Mouse (Mus musculus) left cerebral cortex, postnatal 10 days (tissue): ENCODE measurements around the gene Cavin2. TPM values are rescaled to one million over a fixed set of nuclear protein-coding genes. Genes with fewer than 3 reads are reported as not detected.

ENCODE experiments used
- DNase-seq, 2 experiments: peaks; one replicate each; pipeline ENCODE4 v3.0.0; 2021 to 2022; ENCODE audit warnings: low spot score in 2 of 2, mixed read lengths in 1 of 2; ENCODE audit errors: extremely low spot score in 1 of 2
- intact Hi-C: fragments of 180-260 bp; cut with DNase I; formaldehyde crosslinking; loops from one replicate; pipeline ENCODE4 v1.15.1; 2025
- total RNA-seq, 2 experiments: library from RNA; stranded (reverse); gene quantifications; 2 replicates each; pipeline ENCODE4 v1.2.3; 2021

The Cavin2 gene
- total RNA-seq, 2 experiments from 2014 or later = 5.8 to 7.8 TPM

- intact Hi-C loops = no loop called here
- no peak for DNase-seq
Observed at GRCm38 (mm10) chr1:51292348-51292747, 3.4 kb downstream of the Cavin2 start.

GRCm38 (mm10) chr1:51300295-51300930 is 11.5 kb downstream of the Cavin2 start:
- intact Hi-C loops = no loop called here
- no peak for DNase-seq

- no peak for DNase-seq
- intact Hi-C loops = no loop called here
Observed at GRCm38 (mm10) chr1:51307056-51307455, 18.1 kb downstream of the Cavin2 start.

- intact Hi-C loops = no loop called here
- DNase-seq = no peak
Observed at GRCm38 (mm10) chr1:51315476-51315875, 26.6 kb downstream of the Cavin2 start.

GRCm38 (mm10) chr1:51323506-51323905 is 34.6 kb downstream of the Cavin2 start:
- intact Hi-C loops = no loop called here
- DNase-seq = no peak

GRCm38 (mm10) chr1:51328541-51328940 is 39.6 kb downstream of the Cavin2 start:
- intact Hi-C loops = no loop called here
- DNase-seq = no peak

GRCm38 (mm10) chr1:51332986-51333385 is 44.1 kb downstream of the Cavin2 start:
- intact Hi-C loops = loop anchor here (10.0 kb wide), 1 partner anchor 408 kb away; no protein-coding TSS in a partner anchor
- DNase-seq = no peak

GRCm38 (mm10) chr1:51333557-51334285 is 44.8 kb downstream of the Cavin2 start:
- peak; percentile 85 to 86 for DNase-seq
- intact Hi-C loops = loop anchor here (2.0 to 10.0 kb wide), 3 partner anchors 263 to 409 kb away; no protein-coding TSS in a partner anchor

GRCm38 (mm10) chr1:51334289-51334688 is 45.4 kb downstream of the Cavin2 start:
- intact Hi-C loops = loop anchor here (2.0 to 10.0 kb wide), 3 partner anchors 263 to 409 kb away; no protein-coding TSS in a partner anchor
- DNase-seq = peak; percentile 37 to 59

GRCm38 (mm10) chr1:51335081-51335480 is 46.2 kb downstream of the Cavin2 start:
- no peak for DNase-seq
- intact Hi-C loops = loop anchor here (2.0 to 10.0 kb wide), 3 partner anchors 262 to 410 kb away; no protein-coding TSS in a partner anchor

- DNase-seq = no peak
- intact Hi-C loops = no loop called here
Observed at GRCm38 (mm10) chr1:51344160-51344559, 55.2 kb downstream of the Cavin2 start.

- intact Hi-C loops = no loop called here
- peak in 1 of 2 experiments; percentile 21 for DNase-seq
Observed at GRCm38 (mm10) chr1:51347596-51347995, 58.7 kb downstream of the Cavin2 start.

- intact Hi-C loops = no loop called here
- no peak for DNase-seq
Observed at GRCm38 (mm10) chr1:51348631-51349030, 59.7 kb downstream of the Cavin2 start.

- no peak for DNase-seq
- intact Hi-C loops = no loop called here
Observed at GRCm38 (mm10) chr1:51349291-51349967, 60.5 kb downstream of the Cavin2 start.

Other genes starting within 250 kb of the Cavin2 start
- gene Nabp1, start 189.3 kb downstream of the Cavin2 start, total RNA-seq = 10 to 100 TPM in 1 of 2 experiments, 1 to 10 TPM in 1; 9.4 to 12.9 TPM